8 mouse cellular contexts compared by ENCODE assay signal in the genomic region with DNA sequence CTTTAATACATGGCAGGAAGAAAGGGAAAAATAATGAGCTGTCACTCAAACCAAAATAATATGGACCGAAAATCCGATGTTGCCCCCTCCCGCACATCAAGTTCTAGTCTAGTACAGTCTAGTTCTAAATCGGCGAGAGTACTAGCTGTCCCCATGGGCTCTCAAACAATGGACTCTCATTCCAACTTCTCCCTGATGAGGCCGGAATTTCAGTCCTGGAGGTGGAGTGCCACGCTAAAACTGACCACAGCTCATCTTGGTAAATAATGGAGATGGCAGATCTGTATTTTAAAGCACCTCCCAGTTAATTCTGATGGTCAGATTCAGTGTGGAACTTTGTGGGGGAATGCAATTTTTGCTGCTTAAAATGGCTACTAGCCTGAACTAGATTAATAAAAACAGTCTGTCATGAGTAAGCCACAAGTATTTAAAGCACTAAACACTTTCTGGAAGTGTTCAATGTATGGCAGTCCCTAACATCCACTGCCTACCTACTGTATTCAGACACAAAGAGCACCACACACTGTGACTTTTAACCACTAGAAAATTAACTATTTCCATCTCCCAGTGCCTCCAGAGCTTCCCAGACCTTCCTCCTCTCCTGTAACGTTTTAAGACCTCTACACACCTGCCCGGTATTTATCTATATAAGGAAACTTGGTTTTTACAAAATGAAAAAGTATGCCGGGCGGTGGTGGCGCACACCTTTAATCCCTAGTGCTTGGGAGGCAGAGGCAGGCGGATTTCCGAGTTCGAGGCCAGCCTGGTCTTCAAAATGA. TPM values are rescaled to one million over a fixed set of nuclear protein-coding genes. Genes with fewer than 3 reads are reported as not detected.
DNase-seq lines count a peak whose midpoint lies in the region; ATAC-seq and TF ChIP-seq lines count a peak whose summit lies in the region.

No protein-coding gene starts in this region.

- intact Hi-C loops in heart, postnatal 36 days (cut with DNase I), result loop anchor here (1.0 to 10.0 kb wide), 4 partner anchors 23 to 211 kb away; a partner anchor contains a TSS

- peak overlapping the region; percentile 65 for H3K4me2 ChIP-seq in liver, embryonic 14.5 days (ENCODE audit: low read depth)
- H3K4me2 ChIP-seq in stomach, embryonic 15.5 days, result peak overlapping the region; percentile 61

- DNase-seq in layer of hippocampus, adult 2 months (ENCODE audit: low spot score in 2 of 2), result no peak
- no peak for DNase-seq in layer of hippocampus, adult 8-10 months (ENCODE audit: low spot score in 2 of 2)
- peak; percentile 45 to 46 for DNase-seq in heart, postnatal 36 days
- no peak for DNase-seq in liver, embryonic 14.5 days (ENCODE audit: low read depth in 3 of 3, low spot score in 3 of 3)
- no peak for DNase-seq in gastrocnemius, postnatal 4 days (ENCODE audit: low spot score in 2 of 2)
- DNase-seq in gastrocnemius, adult 8-10 months (ENCODE audit: low spot score in 2 of 2), result no peak

- H3K4me1 ChIP-seq in brown adipose tissue, adult 24 weeks (ENCODE audit: control insufficient read depth, insufficient read depth, insufficient read length, low read length), result peaks cover 18% of the 10 kb centered on the region
- peaks cover 13 to 22% of the 10 kb centered on the region in 2 experiments for H3K4me1 ChIP-seq in liver, embryonic 14.5 days (replicated peaks; ENCODE audit: control insufficient read depth in 2 of 2, insufficient read depth in 2 of 2, low read length in 1 of 2)
- H3K4me1 ChIP-seq in stomach, embryonic 15.5 days, result peaks cover 22% of the 10 kb centered on the region

- WGBS in liver, embryonic 14.5 days (ENCODE audit: insufficient replicate concordance), result 49% methylated on average over 15 of the region's 15 CpGs
- 50% methylated on average over 15 of the region's 15 CpGs for WGBS in stomach, embryonic 15.5 days

- no peaks in the 10 kb centered on the region for H3K36me3 ChIP-seq in liver, embryonic 14.5 days (replicated peaks; ENCODE audit: control insufficient read depth, insufficient read depth, low read depth)
- no peaks in the 10 kb centered on the region for H3K36me3 ChIP-seq in stomach, embryonic 15.5 days

- H3K9ac ChIP-seq in liver, embryonic 14.5 days (replicated peaks), result peak overlapping the region; percentile 96
- H3K9ac ChIP-seq in stomach, embryonic 15.5 days, result peak overlapping the region; percentile 19; the same call in 1 of the 2 replicates

- no peak for TF ChIP-seq CTCF in layer of hippocampus, adult 2 months (conservative IDR thresholded peaks at IDR 0.05)
- TF ChIP-seq CTCF in liver, embryonic 14.5 days (IDR thresholded peaks at IDR 0.05; ENCODE audit: low read depth), result no peak

- peak overlapping the region; percentile 71 for H3K4me3 ChIP-seq in layer of hippocampus, adult 2 months
- peak overlapping the region; percentile 98 for H3K4me3 ChIP-seq in brown adipose tissue, adult 24 weeks (ENCODE audit: insufficient read depth, low read depth, low read length)
- peak overlapping the region; percentile 96 to 98 for H3K4me3 ChIP-seq in liver, embryonic 14.5 days (ENCODE audit: insufficient read depth in 1 of 2, low read depth in 2 of 2, low read length in 2 of 2)
- peak overlapping the region; percentile 84 for H3K4me3 ChIP-seq in stomach, embryonic 15.5 days (replicated peaks)

- TF ChIP-seq EP300 in liver, embryonic 14.5 days (IDR thresholded peaks at IDR 0.05; ENCODE audit: low read depth), result no peak

- H3K27ac ChIP-seq in layer of hippocampus, adult 2 months, result peak overlapping the region; percentile 100
- H3K27ac ChIP-seq in brown adipose tissue, adult 24 weeks (replicated peaks; ENCODE audit: low read depth, low read length), result peak overlapping the region; percentile 97
- H3K27ac ChIP-seq in liver, embryonic 14.5 days, result peak overlapping the region; percentile 88
- H3K27ac ChIP-seq in stomach, embryonic 15.5 days, result peak overlapping the region; percentile 100

- ATAC-seq in liver, embryonic 14.5 days (ENCODE audit: insufficient read depth), result no peak
- ATAC-seq in stomach, embryonic 15.5 days (ENCODE audit: insufficient read depth, low FRiP score, low read depth), result no peak

- no peaks in the 10 kb centered on the region for H3K27me3 ChIP-seq in liver, embryonic 14.5 days (ENCODE audit: control insufficient read depth, insufficient read depth, low read length)
- H3K27me3 ChIP-seq in stomach, embryonic 15.5 days (replicated peaks), result no peaks in the 10 kb centered on the region

- no peaks in the 10 kb centered on the region for H3K9me3 ChIP-seq in liver, embryonic 14.5 days (ENCODE audit: control insufficient read depth, low read length)
- no peaks in the 10 kb centered on the region for H3K9me3 ChIP-seq in stomach, embryonic 15.5 days

RNA-seq across cellular contexts. Expression of a gene that starts 2.8 kb away (rescaled TPM):
- total RNA-seq in layer of hippocampus, adult 2 months (2021), result 10 to 100 TPM; 56.1 to 61.3 TPM
- 10 to 100 TPM; 51.9 to 67.7 (median 61.2) TPM for total RNA-seq in layer of hippocampus, adult 8-10 months (2022)
- 5.3 and 9.8 TPM in 2 replicates for polyA plus RNA-seq in brown adipose tissue, adult 24 weeks (2012; ENCODE audit: insufficient read depth, insufficient read length, missing spikeins)
- total RNA-seq in heart, postnatal 36 days (2021), result 10 to 100 TPM; 14.9 to 15.3 TPM
- 2.5 and 3.0 TPM in 2 replicates for polyA plus RNA-seq in liver, embryonic 14.5 days (2012; rRNA removed)
- 3.4 and 3.5 TPM in 2 replicates for polyA plus RNA-seq in liver, embryonic 14.5 days (2014; fragmentation: Nextera tagmentation; extraction: Ambion mirVana)
- 4.6 and 5.6 TPM in 2 replicates for polyA plus RNA-seq in stomach, embryonic 15.5 days (2015; fragmentation: Nextera tagmentation; extraction: Ambion mirVana)
- total RNA-seq in gastrocnemius, postnatal 4 days (2021), result 10 to 100 TPM; 17.0 to 17.6 TPM
- total RNA-seq in gastrocnemius, adult 8-10 months (2022), result 10 to 100 TPM; 11.2 to 15.0 (median 12.5) TPM

RNA-seq across cellular contexts. Expression of a gene that starts 35.0 kb away (rescaled TPM):
- total RNA-seq in layer of hippocampus, adult 2 months (2021), result 10 to 100 TPM; 27.3 to 36.3 TPM
- 10 to 100 TPM; 24.8 to 38.5 (median 33.2) TPM for total RNA-seq in layer of hippocampus, adult 8-10 months (2022)
- polyA plus RNA-seq in brown adipose tissue, adult 24 weeks (2012; ENCODE audit: insufficient read depth, insufficient read length, missing spikeins), result 10.1 TPM in 2 replicates
- 10 to 100 TPM; 15.9 to 16.6 TPM for total RNA-seq in heart, postnatal 36 days (2021)
- polyA plus RNA-seq in liver, embryonic 14.5 days (2012; rRNA removed), result 9.3 and 9.4 TPM in 2 replicates
- polyA plus RNA-seq in liver, embryonic 14.5 days (2014; fragmentation: Nextera tagmentation; extraction: Ambion mirVana), result 21.8 and 23.1 TPM in 2 replicates
- polyA plus RNA-seq in stomach, embryonic 15.5 days (2015; fragmentation: Nextera tagmentation; extraction: Ambion mirVana), result 54.8 and 63.0 TPM in 2 replicates
- 10 to 100 TPM; 24.7 to 27.0 TPM for total RNA-seq in gastrocnemius, postnatal 4 days (2021)
- 1 to 10 TPM; 7.4 to 9.4 (median 7.9) TPM for total RNA-seq in gastrocnemius, adult 8-10 months (2022)

RNA-seq across cellular contexts. Expression of a gene that starts 54.7 kb away (rescaled TPM):
- total RNA-seq in layer of hippocampus, adult 2 months (2021), result not detected
- not detected for total RNA-seq in layer of hippocampus, adult 8-10 months (2022)
- polyA plus RNA-seq in brown adipose tissue, adult 24 weeks (2012; ENCODE audit: insufficient read depth, insufficient read length, missing spikeins), result not detected in 2 replicates
- not detected for total RNA-seq in heart, postnatal 36 days (2021)
- not detected in 2 replicates for polyA plus RNA-seq in liver, embryonic 14.5 days (2012; rRNA removed)
- not detected in 2 replicates for polyA plus RNA-seq in liver, embryonic 14.5 days (2014; fragmentation: Nextera tagmentation; extraction: Ambion mirVana)
- polyA plus RNA-seq in stomach, embryonic 15.5 days (2015; fragmentation: Nextera tagmentation; extraction: Ambion mirVana), result not detected in 2 replicates
- not detected for total RNA-seq in gastrocnemius, postnatal 4 days (2021)
- total RNA-seq in gastrocnemius, adult 8-10 months (2022), result not detected

Comparison
In these comparisons a context has a peak if more than half of its experiments do, and no peak if none do; other contexts are left out.
1. DNase-seq: peak in heart, postnatal 36 days (2 of 2); none in layer of hippocampus, adult 2 months (0 of 2), layer of hippocampus, adult 8-10 months (0 of 2), liver, embryonic 14.5 days (0 of 3), gastrocnemius, postnatal 4 days (0 of 2) and gastrocnemius, adult 8-10 months (0 of 2).
2. Peak in every context shown above with its lines, with median percentiles within 50 percentile points of each other: H3K27ac ChIP-seq and H3K4me3 ChIP-seq.